Mouse (Mus musculus): ENCODE results near the gene Zic2. TPM values are rescaled to one million over a fixed set of nuclear protein-coding genes. Genes with fewer than 3 reads are reported as not detected.
"Not testable (repeated sequence)": the region's sequence is repeated elsewhere in the genome, so short reads cannot be mapped to it uniquely, and the experiment has no call there.

Zic2 gene
- polyA plus RNA-seq, 1 experiment from 2014 or later = 0.35 TPM

GRCm38 (mm10) chr14:122452701-122453387 lies 22.4 kb upstream of the Zic2 start:
- Histone ChIP-seq H3K4me3 (peak overlapping the region; percentile 33; the same call in 1 of the 2 replicates), H3K36me3 (no peaks in the 10 kb centered on the region), H3K4me1 (peaks cover 35% of the 10 kb centered on the region), H3K9me3 (no peaks in the 10 kb centered on the region), H3K4me2 (peak overlapping the region; percentile 60), H3K27me3 (peaks cover 76% of the 10 kb centered on the region), H3K9ac (no peak overlapping the region), H3K27ac (no peak overlapping the region)
- 21% methylated on average over 13 of the region's 13 CpGs for WGBS
- no peak for ATAC-seq (ENCODE audit: insufficient number of reproducible peaks, insufficient read depth, low FRiP score, low TSS enrichment, low read depth)

DNA sequence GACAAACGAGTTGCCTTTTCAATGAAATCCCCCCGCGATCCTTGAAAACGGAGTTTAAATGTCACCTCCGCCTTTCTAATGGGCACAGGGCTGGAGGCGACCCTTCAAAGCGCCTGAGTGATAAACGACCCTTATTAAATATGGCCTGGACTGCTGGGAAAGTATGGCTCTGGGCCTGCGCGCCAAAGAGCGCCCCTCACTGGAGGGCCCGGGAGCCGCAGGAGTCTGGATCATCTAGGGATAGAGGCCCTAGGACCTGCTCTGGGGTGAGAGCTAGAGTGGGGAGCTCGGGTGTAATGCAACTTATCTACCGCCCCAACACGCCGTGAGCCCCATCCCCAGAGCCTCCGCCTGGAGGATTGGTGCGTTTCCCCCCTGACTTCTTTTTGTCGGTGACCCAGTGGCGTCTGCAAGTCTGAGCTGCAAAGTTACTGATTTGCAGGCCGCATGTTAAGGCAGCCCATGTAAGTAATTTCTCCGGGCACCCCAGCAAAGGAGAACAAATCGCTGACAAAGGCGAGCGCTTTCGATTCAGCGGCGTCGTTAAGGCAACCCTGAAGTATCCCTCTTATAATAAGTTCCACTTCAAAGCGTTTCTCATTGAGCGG lies 21.7 kb upstream of the Zic2 start:
- Histone ChIP-seq H3K4me3 (peak overlapping the region; percentile 33), H3K9me3 (no peaks in the 10 kb centered on the region), H3K27me3 (peaks cover 71% of the 10 kb centered on the region), H3K36me3 (no peaks in the 10 kb centered on the region), H3K27ac (no peak overlapping the region), H3K4me2 (peak overlapping the region; percentile 60), H3K4me1 (peaks cover 35% of the 10 kb centered on the region), H3K9ac (no peak overlapping the region)
- no peak for ATAC-seq (ENCODE audit: insufficient number of reproducible peaks, insufficient read depth, low FRiP score, low TSS enrichment, low read depth)
- 4% methylated on average over 32 of the region's 32 CpGs for WGBS

DNA sequence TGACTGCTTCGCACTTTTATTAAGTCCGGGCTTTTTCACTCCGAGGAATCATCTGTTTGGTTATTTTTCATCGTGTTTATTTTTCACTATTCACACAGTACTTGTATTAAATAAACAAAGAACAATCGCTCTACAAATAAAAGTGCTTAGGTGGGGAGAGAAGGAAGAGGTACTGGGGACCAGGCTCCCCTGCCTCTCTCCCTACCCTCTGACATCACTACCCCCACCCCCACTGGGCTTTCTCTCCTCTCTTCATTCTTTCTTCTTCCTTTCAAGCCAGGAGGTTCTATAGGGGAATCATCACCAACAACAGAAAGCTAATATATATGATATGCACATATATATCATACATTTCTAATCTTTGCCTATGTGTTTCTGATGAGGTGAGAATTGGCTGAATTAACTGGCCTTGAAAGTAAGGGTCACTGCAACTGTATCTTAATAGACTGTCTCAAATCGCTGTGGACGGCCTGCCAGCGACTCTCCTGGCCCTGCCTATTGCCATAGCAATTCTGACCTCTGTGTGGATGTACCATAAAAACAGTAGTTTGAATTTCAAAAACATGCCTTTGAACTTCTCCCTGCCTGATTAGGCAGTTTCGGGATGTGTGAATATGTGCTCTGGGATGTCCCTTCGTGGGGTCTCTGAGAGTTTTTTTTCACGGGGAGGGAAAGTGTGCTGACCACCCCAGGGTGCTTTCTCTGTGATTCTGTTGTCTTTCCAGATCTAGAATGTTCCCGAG lies 21.1 kb upstream of the Zic2 start:
- Histone ChIP-seq H3K36me3 (no peaks in the 10 kb centered on the region), H3K9me3 (no peaks in the 10 kb centered on the region), H3K27ac (no peak overlapping the region), H3K4me2 (peak overlapping the region; percentile 60), H3K4me3 (peak overlapping the region; percentile 33), H3K27me3 (peaks cover 65% of the 10 kb centered on the region), H3K9ac (no peak overlapping the region), H3K4me1 (peaks cover 35% of the 10 kb centered on the region)
- ATAC-seq (ENCODE audit: insufficient number of reproducible peaks, insufficient read depth, low FRiP score, low TSS enrichment, low read depth) = no peak
- WGBS = 20% methylated on average over 12 of the region's 12 CpGs

DNA sequence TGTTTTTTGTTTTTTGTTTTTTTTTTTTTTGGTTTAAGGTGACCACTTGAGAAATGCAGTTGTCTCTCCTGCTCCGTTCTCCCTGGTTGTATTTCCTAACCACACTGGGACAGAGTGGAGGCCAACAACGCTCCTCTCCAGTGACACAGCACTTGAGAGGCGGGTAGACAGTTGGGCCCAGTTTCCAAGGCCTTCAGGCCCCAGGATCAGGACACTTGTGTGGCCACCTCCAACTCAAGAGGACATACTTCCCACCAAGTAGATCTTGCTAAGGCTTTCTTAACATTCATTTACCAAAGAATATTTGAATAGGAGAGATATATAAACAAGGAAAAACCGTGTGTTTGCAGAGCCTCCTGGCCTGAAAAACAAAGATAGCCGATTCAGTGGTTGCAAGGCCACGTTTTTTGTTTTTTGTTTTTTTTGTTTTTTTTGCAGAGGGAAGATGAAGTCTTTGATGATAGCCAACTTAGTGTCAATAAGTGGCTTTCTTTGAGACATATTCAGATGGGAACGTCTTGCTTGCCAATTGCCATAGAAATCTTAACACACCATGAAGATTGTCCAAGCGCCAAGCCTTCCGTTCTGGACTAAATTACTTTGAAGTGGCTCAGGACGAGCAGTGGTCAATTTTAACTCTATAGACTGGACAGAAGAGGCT lies 20.2 kb upstream of the Zic2 start:
- ATAC-seq (ENCODE audit: insufficient number of reproducible peaks, insufficient read depth, low FRiP score, low TSS enrichment, low read depth) = no peak
- Histone ChIP-seq H3K9me3 (no peaks in the 10 kb centered on the region), H3K4me2 (no peak overlapping the region), H3K4me1 (peaks cover 30% of the 10 kb centered on the region), H3K27me3 (peaks cover 64% of the 10 kb centered on the region), H3K9ac (no peak overlapping the region), H3K4me3 (no peak overlapping the region), H3K27ac (no peak overlapping the region), H3K36me3 (no peaks in the 10 kb centered on the region)
- 62% methylated on average over 10 of the region's 10 CpGs for WGBS

DNA sequence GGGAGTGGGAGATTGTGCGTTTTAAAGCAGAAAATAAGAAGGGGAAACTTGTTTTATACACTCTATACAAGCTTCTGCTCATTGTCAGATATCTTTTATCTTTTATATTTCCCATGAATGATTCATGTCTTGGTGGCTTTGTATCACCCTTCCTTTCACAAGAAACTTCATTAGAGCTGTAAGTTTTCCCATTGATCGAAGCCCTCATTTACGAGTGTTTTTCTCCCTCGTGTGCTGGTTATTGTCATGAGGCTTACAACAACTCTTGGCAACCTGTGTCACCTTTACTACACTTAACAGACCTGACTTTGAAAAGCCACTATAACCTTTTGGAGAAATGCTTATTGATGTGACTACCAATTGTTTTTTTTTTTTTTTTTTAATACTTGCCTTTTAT lies 19.7 kb upstream of the Zic2 start:
- peaks cover 24% of the 10 kb centered on the region for H3K4me1 ChIP-seq
- no peak overlapping the region for H3K27ac ChIP-seq
- H3K4me2 ChIP-seq = no peak overlapping the region
- no peak for ATAC-seq (ENCODE audit: insufficient number of reproducible peaks, insufficient read depth, low FRiP score, low TSS enrichment, low read depth)
- no peaks in the 10 kb centered on the region for H3K9me3 ChIP-seq
- H3K9ac ChIP-seq = no peak overlapping the region
- H3K36me3 ChIP-seq = no peaks in the 10 kb centered on the region
- no peak overlapping the region for H3K4me3 ChIP-seq
- H3K27me3 ChIP-seq = peaks cover 64% of the 10 kb centered on the region
- 75% methylated on average over 4 of the region's 4 CpGs for WGBS

- Histone ChIP-seq H3K27me3 (peaks cover 62% of the 10 kb centered on the region), H3K4me1 (peaks cover 12% of the 10 kb centered on the region)
- not testable (repeated sequence) for H3K36me3 ChIP-seq; ATAC-seq (ENCODE audit: insufficient number of reproducible peaks, insufficient read depth, low FRiP score, low TSS enrichment, low read depth); H3K4me3 ChIP-seq; H3K9me3 ChIP-seq; H3K27ac ChIP-seq; H3K9ac ChIP-seq; H3K4me2 ChIP-seq
- 76% methylated on average over 12 of the region's 12 CpGs for WGBS
These were observed 15.9 kb upstream of the Zic2 start for GRCm38 (mm10) chr14:122459332-122459731.

DNA sequence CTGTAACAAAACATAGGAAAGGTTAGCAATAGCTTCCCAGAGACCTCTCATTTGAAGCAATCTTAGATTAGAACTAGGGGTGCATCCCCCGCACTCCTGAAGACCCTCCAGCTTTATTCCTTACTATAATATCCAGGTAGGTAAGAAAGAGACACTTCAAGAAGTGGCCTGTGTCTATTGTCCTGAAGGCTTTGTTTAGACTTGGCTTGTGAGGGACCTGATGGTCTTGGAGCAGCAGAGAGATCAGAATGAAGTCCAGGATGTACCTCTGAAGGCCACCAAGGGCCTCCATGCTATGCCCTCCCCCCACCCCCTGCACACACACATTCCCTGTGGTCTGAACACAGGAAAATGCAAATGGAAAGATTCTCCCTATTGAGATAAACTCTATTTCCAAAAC lies 15.5 kb upstream of the Zic2 start:
- H3K9me3 ChIP-seq = no peaks in the 10 kb centered on the region
- H3K27ac ChIP-seq = no peak overlapping the region
- H3K27me3 ChIP-seq = peaks cover 63% of the 10 kb centered on the region
- H3K9ac ChIP-seq = no peak overlapping the region
- H3K4me2 ChIP-seq = no peak overlapping the region
- WGBS = 91% methylated on average over 1 of the region's 1 CpGs
- H3K4me1 ChIP-seq = peaks cover 17% of the 10 kb centered on the region
- ATAC-seq (ENCODE audit: insufficient number of reproducible peaks, insufficient read depth, low FRiP score, low TSS enrichment, low read depth) = no peak
- no peaks in the 10 kb centered on the region for H3K36me3 ChIP-seq
- no peak overlapping the region for H3K4me3 ChIP-seq

- H3K36me3 ChIP-seq = no peaks in the 10 kb centered on the region
- H3K27me3 ChIP-seq = peaks cover 63% of the 10 kb centered on the region
- H3K4me2 ChIP-seq = no peak overlapping the region
These were observed 15.0 kb upstream of the Zic2 start for GRCm38 (mm10) chr14:122460226-122460625.

DNA sequence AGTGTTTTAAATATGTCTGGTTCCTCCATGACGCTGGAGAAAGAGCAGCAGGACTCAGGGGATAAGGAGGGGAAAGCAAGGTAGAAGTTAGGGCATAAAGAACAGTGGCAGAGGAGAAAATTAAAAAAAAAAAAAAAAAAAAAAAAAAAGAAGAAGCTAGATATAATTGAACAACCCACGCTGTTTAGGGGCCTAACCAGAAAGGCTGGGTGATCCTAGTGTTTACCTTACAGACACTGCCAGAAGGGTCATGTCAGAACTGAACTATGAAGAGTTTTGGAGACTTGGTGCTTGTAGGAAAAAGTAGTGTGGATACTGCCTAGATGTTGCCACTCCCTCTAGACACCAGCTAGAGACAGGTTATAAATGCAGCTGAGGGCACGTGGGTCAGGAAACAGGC lies 13.7 kb upstream of the Zic2 start:
- Histone ChIP-seq H3K36me3 (no peaks in the 10 kb centered on the region), H3K4me3 (no peak overlapping the region), H3K4me1 (peaks cover 24% of the 10 kb centered on the region), H3K9ac (no peak overlapping the region), H3K27ac (no peak overlapping the region), H3K9me3 (no peaks in the 10 kb centered on the region), H3K4me2 (no peak overlapping the region), H3K27me3 (peaks cover 69% of the 10 kb centered on the region)
- ATAC-seq (ENCODE audit: insufficient number of reproducible peaks, insufficient read depth, low FRiP score, low TSS enrichment, low read depth) = no peak
- 37% methylated on average over 3 of the region's 3 CpGs for WGBS

More at GRCm38 (mm10) chr14:122460226-122460625, 15.0 kb upstream of the Zic2 start:
- no peak overlapping the region for H3K9ac ChIP-seq
- no peak overlapping the region for H3K27ac ChIP-seq
- no peak overlapping the region for H3K4me3 ChIP-seq
- ATAC-seq (ENCODE audit: insufficient number of reproducible peaks, insufficient read depth, low FRiP score, low TSS enrichment, low read depth) = no peak
- 60% methylated on average over 5 of the region's 5 CpGs for WGBS
- no peaks in the 10 kb centered on the region for H3K9me3 ChIP-seq
- H3K4me1 ChIP-seq = peaks cover 21% of the 10 kb centered on the region

GRCm38 (mm10) chr14:122461966-122462365 lies 13.3 kb upstream of the Zic2 start:
- 24% methylated on average over 9 of the region's 9 CpGs for WGBS
- Histone ChIP-seq H3K4me1 (peaks cover 24% of the 10 kb centered on the region), H3K27me3 (peaks cover 72% of the 10 kb centered on the region), H3K4me2 (no peak overlapping the region), H3K9ac (no peak overlapping the region), H3K4me3 (no peak overlapping the region), H3K9me3 (no peaks in the 10 kb centered on the region), H3K36me3 (no peaks in the 10 kb centered on the region), H3K27ac (no peak overlapping the region)
- ATAC-seq (ENCODE audit: insufficient number of reproducible peaks, insufficient read depth, low FRiP score, low TSS enrichment, low read depth) = no peak

GRCm38 (mm10) chr14:122462689-122463079 lies 12.6 kb upstream of the Zic2 start:
- peak overlapping the region; percentile 51; the same call in 1 of the 2 replicates for H3K4me3 ChIP-seq
- WGBS = 11% methylated on average over 17 of the region's 17 CpGs
- H3K4me1 ChIP-seq = peaks cover 24% of the 10 kb centered on the region
- no peaks in the 10 kb centered on the region for H3K36me3 ChIP-seq
- no peak overlapping the region for H3K4me2 ChIP-seq
- no peak overlapping the region for H3K27ac ChIP-seq
- peaks cover 80% of the 10 kb centered on the region for H3K27me3 ChIP-seq
- no peaks in the 10 kb centered on the region for H3K9me3 ChIP-seq
- no peak overlapping the region for H3K9ac ChIP-seq
- no peak for ATAC-seq (ENCODE audit: insufficient number of reproducible peaks, insufficient read depth, low FRiP score, low TSS enrichment, low read depth)

All from embryonic facial prominence, embryonic 13.5 days (tissue).